Mouse (Mus musculus) adipocyte (in vitro differentiated cells): Measurements from ENCODE around the gene Crkl.

Source experiments
- DNase-seq: peaks from one replicate; pipeline ENCODE4 v3.0.0-alpha.2; 2016; ENCODE audit warnings: low spot score

The Crkl gene

DNA sequence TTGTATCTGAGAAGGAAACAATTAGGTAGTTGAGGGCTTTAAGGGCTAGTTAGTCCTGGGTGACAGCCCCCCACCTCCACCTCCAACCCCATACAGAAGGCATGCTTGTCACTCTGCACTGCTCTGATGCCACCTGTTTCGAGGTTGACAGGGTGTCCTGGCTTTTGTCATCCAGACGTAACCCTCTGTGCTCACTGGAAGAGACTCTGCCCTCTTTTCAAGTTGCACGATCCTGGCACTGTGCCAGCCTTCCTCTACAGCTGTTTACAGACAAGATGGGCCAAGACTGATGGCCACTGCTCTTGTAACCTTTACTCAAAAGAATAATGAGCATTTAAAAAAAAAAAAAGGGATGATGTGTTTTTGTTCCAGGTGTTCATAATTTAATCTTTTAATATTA, 34.7 kb downstream of the Crkl start:
- DNase-seq: peak; percentile 77

GRCm38 (mm10) chr16:17488478-17489468, 37.0 kb downstream of the Crkl start:
- no peak for DNase-seq

DNA sequence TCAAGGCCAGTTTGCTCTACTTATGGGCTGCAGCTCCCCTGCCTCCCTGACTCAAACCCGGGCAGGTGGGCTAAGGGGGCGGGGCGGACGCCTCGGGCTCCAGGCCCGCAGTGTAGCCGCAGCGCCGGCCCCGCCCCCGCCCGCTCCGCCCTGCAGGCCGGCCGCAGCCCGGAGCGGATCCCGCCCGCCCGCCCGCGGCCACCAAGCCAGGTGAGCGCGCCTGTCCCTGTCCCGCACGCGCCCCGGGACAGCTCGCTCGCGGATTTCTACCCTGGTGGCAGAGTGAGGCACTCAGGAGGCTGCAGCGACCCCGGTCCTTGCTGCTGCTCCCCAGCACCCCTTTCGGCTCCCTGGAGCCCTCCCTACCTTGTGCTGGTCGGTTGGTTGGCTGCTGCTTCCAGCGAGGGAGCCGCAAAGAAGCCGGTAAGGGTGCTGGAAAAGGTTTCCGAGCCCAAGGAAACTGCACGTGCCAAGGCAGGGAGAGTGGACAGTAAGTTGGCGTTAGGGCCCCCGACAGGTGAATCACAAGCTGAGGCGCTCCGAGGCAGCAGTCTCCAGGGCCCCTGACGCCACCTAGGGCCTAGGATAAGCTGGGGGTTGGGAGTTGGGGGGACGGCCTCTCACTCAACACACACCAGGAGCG, 37.8 kb downstream of the Crkl start, which contains the start of gene Aifm3:
Gene Aifm3, plus strand, starts transcription at position 143 of the 643 bp plus-strand sequence.
- DNase-seq: no peak

- no peak for DNase-seq
These were observed 39.4 kb downstream of the Crkl start for GRCm38 (mm10) chr16:17491154-17491553.

GRCm38 (mm10) chr16:17491896-17492561, 40.2 kb downstream of the Crkl start:
- no peak for DNase-seq

DNA sequence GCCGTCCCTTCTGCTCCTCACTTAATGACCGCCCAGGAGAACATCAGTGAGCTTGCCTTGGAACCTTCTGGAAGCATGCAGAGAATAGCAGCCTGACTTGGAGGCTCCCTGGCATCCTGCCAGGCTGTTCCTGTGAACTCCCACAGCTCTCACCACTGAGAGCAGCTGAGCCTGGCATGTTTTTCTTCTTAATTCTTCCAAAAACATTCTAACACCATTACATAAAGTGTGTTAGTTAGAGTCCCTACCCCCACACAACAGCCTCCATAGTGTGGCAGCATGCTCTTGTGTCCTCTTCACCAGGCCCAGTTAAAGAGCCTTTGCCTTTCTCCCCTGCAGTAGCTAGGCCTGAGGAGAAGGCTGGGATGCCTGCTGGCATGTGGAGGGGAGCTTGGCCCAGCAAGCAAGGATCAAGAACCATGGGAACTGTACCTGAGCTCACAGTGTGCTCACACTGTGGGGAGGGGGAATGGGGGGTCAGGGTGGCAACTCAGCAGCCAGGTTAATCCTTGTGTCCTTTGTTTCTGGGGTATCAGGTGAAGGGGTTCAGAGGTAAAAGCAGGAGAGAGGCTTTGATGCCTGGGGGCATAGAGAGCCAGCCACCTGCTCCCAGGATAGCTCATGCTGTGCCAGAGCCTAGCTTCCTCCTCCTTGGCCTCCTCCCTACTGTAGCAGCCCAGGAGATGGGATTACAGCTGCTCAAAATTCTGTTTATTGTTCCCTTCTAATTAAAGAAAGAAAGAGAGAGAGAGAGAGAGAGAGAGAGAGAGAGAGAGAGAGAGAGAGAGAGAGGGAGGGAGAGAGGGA, 44.9 kb downstream of the Crkl start:
- peak; percentile 79 for DNase-seq

DNA sequence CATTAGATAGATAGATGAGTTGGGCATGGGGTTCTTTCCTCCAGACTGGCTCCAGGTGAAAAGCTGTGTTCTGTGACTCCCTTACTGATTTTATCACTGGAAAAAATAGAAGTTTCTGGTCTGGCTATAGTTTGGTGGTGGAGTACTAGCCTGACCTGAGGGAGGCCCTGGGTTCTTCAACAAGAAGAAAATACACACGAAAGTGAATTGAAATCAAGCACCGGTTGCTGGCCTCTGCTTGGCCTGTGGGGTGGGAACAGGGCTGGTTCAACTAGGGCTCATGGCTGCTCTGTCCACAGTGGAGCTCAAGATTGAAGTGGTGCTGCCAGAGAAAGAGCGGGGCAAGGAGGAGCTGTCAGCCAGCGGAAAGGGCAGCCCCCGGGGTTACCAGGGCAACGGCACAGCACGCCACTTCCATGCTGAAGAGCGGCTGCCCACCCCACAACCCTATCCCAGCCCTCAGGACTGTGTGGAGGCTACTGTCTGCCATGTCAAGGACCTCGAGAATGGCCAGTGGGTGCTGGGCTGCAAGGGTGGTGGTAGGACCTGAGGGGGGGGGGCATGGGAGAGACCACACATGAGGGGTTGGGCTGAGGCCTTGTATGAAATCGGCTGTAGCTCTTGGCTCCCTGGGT, 47.6 kb downstream of the Crkl start:
- no peak for DNase-seq

DNA sequence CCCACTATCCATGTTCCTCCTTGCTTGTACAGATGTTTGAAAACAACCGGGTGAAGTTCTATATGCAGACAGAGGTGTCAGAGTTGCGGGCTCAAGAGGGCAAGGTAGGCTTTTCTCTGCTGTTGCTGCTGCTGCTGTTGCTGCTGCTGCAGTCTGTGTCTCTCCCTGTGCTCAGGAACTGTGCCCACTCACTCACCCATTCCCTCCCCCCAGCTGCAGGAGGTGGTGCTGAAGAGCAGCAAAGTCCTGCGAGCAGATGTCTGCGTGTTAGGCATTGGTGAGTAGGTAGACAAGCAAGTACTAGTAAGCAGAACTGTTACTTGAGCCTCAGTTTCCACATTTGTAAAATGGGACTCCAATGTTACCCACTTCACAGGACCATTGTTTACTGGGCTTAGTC, 50.9 kb downstream of the Crkl start:
- no peak for DNase-seq

- no peak for DNase-seq
These were observed 55.3 kb downstream of the Crkl start for GRCm38 (mm10) chr16:17507018-17507552.

- DNase-seq: peak; percentile 24
These were observed 56.2 kb downstream of the Crkl start for GRCm38 (mm10) chr16:17508031-17508430.

DNA sequence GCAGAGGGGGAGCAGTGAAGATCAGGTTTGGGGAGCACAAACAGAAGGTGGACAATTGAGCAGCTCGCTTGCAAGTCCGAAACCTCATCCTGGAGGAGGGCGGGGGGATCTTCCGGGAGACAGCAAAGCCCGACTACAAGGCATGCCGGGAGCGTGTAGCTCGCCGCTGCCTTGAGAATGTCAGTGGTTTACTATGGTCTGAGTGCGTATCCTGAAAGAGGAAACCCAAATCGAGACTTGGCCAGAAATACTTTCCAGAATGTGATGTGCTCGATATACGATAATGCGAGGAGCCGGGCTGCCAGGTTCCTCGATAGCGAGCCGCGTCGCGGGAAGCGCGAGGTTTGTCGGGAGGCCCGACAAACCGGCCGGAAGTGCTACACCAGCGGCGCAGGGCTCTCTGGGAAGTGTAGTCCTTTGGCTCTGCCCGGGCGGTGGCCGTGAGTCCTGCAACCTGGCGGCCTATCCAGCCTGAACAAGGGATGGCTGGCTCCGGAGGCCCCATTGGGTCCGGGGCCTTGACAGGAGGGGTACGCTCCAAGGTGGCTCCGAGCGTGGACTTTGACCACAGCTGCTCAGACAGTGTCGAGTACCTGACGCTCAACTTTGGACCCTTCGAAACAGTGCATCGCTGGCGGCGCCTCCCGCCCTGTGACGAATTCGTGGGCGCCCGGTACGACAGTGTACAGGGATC, 56.9 kb downstream of the Crkl start, which contains the start of gene Lztr1:
Gene Lztr1, plus strand, starts transcription at position 143 of the 694 bp plus-strand sequence.
- DNase-seq: peak; percentile 91

DNA sequence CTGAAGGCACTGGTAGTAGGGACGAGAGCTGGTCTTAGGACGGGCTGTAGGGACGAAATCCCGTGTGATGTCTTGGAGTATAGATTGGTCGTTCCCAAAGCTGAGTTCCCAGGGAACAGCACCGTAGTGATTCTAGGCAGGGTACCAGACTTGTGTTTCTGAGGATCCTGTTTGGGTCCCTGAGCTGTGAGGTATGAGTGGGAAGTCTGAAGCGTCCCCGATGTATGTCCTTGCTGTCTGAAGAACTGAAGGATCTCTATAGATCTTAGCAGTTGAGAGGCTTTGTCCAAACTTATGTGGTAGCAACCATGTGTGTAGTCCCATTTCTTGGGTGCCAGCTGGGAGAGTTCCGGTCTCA, 57.4 kb downstream of the Crkl start:
- DNase-seq: peak; percentile 52

- no peak for DNase-seq
These were observed 58.4 kb downstream of the Crkl start for GRCm38 (mm10) chr16:17510143-17510542.

- no peak for DNase-seq
These were observed 58.9 kb downstream of the Crkl start for GRCm38 (mm10) chr16:17510686-17511085.

DNA sequence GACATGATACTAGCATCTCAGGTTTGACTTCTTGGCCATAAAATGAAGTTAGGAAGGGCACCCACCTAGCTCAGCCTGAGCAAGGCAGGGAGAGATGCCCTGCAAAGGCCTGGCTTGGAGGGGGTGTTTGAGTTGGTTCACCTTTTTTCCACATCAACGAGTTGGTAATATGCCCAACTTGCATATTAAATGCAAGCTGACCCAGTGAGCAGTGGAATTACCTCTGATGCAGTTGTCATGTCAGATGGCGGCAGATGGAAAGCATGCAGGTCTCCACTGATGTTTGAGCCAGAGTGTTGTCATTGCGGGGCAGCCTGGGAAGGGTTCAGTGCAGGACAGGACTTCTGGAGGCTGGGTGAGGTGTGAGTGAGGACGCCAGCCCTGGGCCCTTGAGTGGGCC, 59.6 kb downstream of the Crkl start:
- DNase-seq: no peak

DNA sequence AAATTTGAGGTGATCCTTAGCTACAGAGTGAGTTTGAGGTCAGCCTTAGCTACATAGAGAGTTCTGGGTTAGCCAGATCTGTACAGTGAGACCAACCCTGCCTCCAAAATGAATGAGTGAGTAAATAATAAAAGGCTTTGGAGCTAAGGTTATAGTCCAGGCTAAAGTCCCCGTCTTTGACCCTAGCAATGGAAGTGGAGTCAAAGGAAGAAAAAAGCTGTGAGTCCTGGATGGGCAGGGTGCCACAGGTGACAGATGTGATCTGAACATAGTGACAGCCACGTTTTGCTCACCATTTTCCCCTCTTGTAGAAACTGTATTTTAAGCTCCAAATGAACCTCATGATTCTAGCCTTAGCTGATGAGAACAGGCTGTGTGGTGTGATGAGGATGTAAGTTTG, 67.1 kb downstream of the Crkl start:
- no peak for DNase-seq

DNA sequence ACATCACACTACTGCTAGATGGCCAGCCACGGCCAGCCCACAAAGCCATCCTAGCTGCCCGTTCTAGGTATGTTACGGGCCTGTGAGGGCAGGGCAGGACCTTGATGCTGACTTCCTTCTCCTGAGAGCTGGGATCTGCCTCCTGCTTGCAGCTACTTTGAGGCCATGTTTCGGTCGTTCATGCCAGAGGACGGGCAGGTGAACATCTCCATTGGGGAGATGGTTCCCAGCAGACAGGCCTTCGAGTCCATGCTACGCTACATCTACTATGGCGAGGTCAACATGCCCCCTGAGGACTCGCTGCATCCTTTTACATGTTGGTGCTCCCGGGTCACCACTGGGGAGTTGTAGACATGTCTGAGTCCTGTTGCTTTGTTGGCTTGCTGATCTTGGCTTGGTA, 72.4 kb downstream of the Crkl start:
- DNase-seq: no peak

GRCm38 (mm10) chr16:17525524-17525923, 73.7 kb downstream of the Crkl start:
- DNase-seq: no peak

- DNase-seq: no peak
These were observed 74.4 kb downstream of the Crkl start for GRCm38 (mm10) chr16:17526223-17526622.

GRCm38 (mm10) chr16:17527606-17528005, 75.8 kb downstream of the Crkl start:
- DNase-seq: no peak
